Mouse (Mus musculus) heart, embryonic 12.5 days (tissue): ENCODE measurements at regions not wholly inside any gene's neighbourhood (a gene's known extent, or its start where the extent isn't known, plus 50 kb on each side); places are given as distances from the start of the nearest gene placed in this dataset.
"Not testable (repeated sequence)": the region's sequence is repeated elsewhere in the genome, so short reads cannot be mapped to it uniquely, and the experiment has no call there.

Experiments
- ATAC-seq: fragments of 200-750 bp; cut with Nextera tagmentation; 2 replicates; pipeline ENCODE4 v1.8.0; 2017; ENCODE audit warnings: moderate TSS enrichment, moderate library complexity; ENCODE audit not compliant: insufficient number of reproducible peaks, low FRiP score
- H3K27ac ChIP-seq: fragments of 300-500 bp; sonication (generic); 2 replicates; pipeline ENCODE4 v1.5.1; 2016; ENCODE audit warnings: mild to moderate bottlenecking, moderate library complexity; ENCODE audit not compliant: poor library complexity, severe bottlenecking
- H3K27me3 ChIP-seq: fragments of 300-500 bp; sonication (generic); replicated peaks from 2 replicates; pipeline ENCODE4 v1.6.1; 2016; ENCODE audit warnings: mild to moderate bottlenecking, moderate library complexity
- H3K36me3 ChIP-seq: fragments of 300-500 bp; sonication (generic); 2 replicates; pipeline ENCODE4 v1.6.1; 2016; ENCODE audit warnings: mild to moderate bottlenecking, moderate library complexity
- H3K4me1 ChIP-seq: fragments of 300-500 bp; sonication (generic); replicated peaks from 2 replicates; pipeline ENCODE4 v1.6.1; 2016; ENCODE audit warnings: mild to moderate bottlenecking
- H3K4me2 ChIP-seq: fragments of 300-500 bp; sonication (generic); 2 replicates; pipeline ENCODE4 v1.6.1; 2016; ENCODE audit warnings: mild to moderate bottlenecking, moderate library complexity
- H3K4me3 ChIP-seq: fragments of 300-500 bp; sonication (generic); 2 replicates; pipeline ENCODE4 v1.5.1; 2016; ENCODE audit warnings: mild to moderate bottlenecking
- H3K9ac ChIP-seq: fragments of 300-500 bp; sonication (generic); 2 replicates; pipeline ENCODE4 v1.6.1; 2016; ENCODE audit warnings: mild to moderate bottlenecking, moderate library complexity
- H3K9me3 ChIP-seq: fragments of 300-500 bp; sonication (generic); replicated peaks from 2 replicates; pipeline ENCODE4 v1.6.1; 2016; ENCODE audit warnings: mild to moderate bottlenecking, moderate library complexity
- WGBS: fragments of 180-500 bp; shearing (Covaris S2); methylation state at CpG from one replicate; pipeline ENCODE4 v1.1.7; 2016; 5-methylcytosine and 5-hydroxymethylcytosine counted together

GRCm38 (mm10) chr13:16490680-16491079 lies 479.0 kb downstream of the Inhba start:
- not testable (repeated sequence) for H3K9me3 ChIP-seq, H3K27ac ChIP-seq, H3K4me3 ChIP-seq, H3K27me3 ChIP-seq, H3K4me2 ChIP-seq, ATAC-seq, H3K4me1 ChIP-seq, H3K36me3 ChIP-seq, H3K9ac ChIP-seq
- WGBS = 37% methylated on average over 6 of the region's 6 CpGs

GRCm38 (mm10) chr13:16498052-16498451 lies 486.4 kb downstream of the Inhba start:
- no peak overlapping the region for H3K27ac ChIP-seq
- H3K4me3 ChIP-seq = no peak overlapping the region
- H3K36me3 ChIP-seq = no peaks in the 10 kb centered on the region
- H3K9me3 ChIP-seq = no peaks in the 10 kb centered on the region
- no peaks in the 10 kb centered on the region for H3K4me1 ChIP-seq
- no peak for ATAC-seq
- WGBS = 62% methylated on average over 1 of the region's 1 CpGs
- no peak overlapping the region for H3K9ac ChIP-seq
- no peak overlapping the region for H3K4me2 ChIP-seq
- H3K27me3 ChIP-seq = no peaks in the 10 kb centered on the region

GRCm38 (mm10) chr13:16512876-16513275 lies 501.2 kb downstream of the Inhba start:
- H3K4me3 ChIP-seq = no peak overlapping the region
- no peaks in the 10 kb centered on the region for H3K4me1 ChIP-seq
- no peaks in the 10 kb centered on the region for H3K27me3 ChIP-seq
- WGBS = 57% methylated on average over 4 of the region's 4 CpGs
- no peak overlapping the region for H3K27ac ChIP-seq
- no peak overlapping the region for H3K9ac ChIP-seq
- no peak overlapping the region for H3K4me2 ChIP-seq
- ATAC-seq = no peak
- H3K36me3 ChIP-seq = no peaks in the 10 kb centered on the region
- no peaks in the 10 kb centered on the region for H3K9me3 ChIP-seq

DNA sequence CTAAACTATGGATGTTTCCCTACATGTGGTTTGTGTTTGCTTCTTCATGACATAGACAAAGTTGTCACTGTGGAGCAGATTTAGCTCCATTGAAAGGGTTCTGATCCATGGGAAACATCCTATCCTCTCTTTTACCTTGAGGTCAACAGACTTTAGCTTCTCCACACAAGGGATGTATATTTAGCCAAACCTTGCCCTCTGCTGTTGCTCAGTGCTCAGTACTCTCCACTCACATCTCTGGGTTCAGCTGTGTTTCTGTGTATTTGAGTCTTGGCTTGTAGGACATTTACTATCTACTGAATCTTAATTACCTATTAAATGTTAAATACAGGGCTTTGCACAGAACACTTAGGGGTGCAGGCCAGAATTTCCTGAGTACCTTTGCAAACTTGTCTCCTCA lies 503.5 kb downstream of the Inhba start:
- Histone ChIP-seq H3K9ac (no peak overlapping the region), H3K27ac (no peak overlapping the region), H3K4me3 (no peak overlapping the region), H3K36me3 (no peaks in the 10 kb centered on the region), H3K4me2 (no peak overlapping the region), H3K27me3 (no peaks in the 10 kb centered on the region), H3K4me1 (no peaks in the 10 kb centered on the region), H3K9me3 (no peaks in the 10 kb centered on the region)
- ATAC-seq = no peak

GRCm38 (mm10) chr13:16529036-16529435 lies 517.4 kb downstream of the Inhba start:
- Histone ChIP-seq H3K36me3 (no peaks in the 10 kb centered on the region), H3K9me3 (no peaks in the 10 kb centered on the region), H3K4me1 (no peaks in the 10 kb centered on the region), H3K27me3 (no peaks in the 10 kb centered on the region), H3K27ac (no peak overlapping the region), H3K4me3 (no peak overlapping the region), H3K4me2 (no peak overlapping the region), H3K9ac (no peak overlapping the region)
- ATAC-seq = no peak
- 40% methylated on average over 5 of the region's 5 CpGs for WGBS

DNA sequence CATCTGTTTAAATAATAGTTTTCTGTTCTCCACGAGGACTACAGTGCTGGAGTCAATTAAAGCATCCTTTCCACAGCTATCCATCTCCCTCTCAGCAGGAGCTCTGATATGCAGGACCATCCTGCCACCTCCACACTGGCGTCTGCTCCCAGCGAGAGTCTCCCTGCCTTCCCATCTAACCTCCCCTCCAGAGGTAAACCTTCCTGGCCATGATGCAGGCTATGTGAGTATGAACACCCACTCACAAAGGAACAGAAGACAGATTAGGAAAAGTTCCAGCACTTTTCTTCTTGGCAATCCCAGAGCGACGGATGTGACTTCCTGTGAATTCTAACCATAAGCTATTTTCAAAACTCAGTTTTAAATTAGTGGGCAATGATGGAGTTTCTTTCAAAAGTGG lies 532.1 kb downstream of the Inhba start:
- H3K36me3 ChIP-seq = no peaks in the 10 kb centered on the region
- no peak overlapping the region for H3K4me3 ChIP-seq
- no peak overlapping the region for H3K4me2 ChIP-seq
- no peak overlapping the region for H3K9ac ChIP-seq
- no peaks in the 10 kb centered on the region for H3K4me1 ChIP-seq
- peaks cover 6% of the 10 kb centered on the region; the same call in 1 of the 2 replicates for H3K9me3 ChIP-seq
- H3K27me3 ChIP-seq = no peaks in the 10 kb centered on the region
- ATAC-seq = no peak
- 38% methylated on average over 5 of the region's 5 CpGs for WGBS
- H3K27ac ChIP-seq = no peak overlapping the region

DNA sequence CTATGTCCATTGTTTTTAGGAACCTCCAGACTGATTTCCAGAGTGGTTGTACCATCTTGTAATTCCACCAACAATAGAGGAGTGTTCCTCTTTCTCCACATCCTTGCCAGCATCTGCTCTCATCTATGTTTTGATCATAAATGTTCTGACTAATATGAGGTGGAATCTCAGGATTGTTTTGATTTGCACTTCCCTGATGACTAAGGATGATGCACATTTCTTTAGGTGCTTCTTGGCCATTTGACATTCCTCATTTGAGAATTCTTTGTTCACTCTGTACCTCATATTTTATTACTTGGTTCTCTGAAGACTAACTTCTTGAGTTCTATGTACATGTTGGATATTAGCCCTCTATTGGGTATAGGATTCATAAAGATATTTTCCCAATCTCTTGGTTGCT lies 538.4 kb downstream of the Inhba start:
- Histone ChIP-seq H3K4me2 (no peak overlapping the region), H3K9me3 (no peaks in the 10 kb centered on the region), H3K9ac (no peak overlapping the region), H3K27ac (no peak overlapping the region), H3K4me1 (no peaks in the 10 kb centered on the region), H3K4me3 (no peak overlapping the region), H3K27me3 (no peaks in the 10 kb centered on the region), H3K36me3 (no peaks in the 10 kb centered on the region)
- no peak for ATAC-seq

DNA sequence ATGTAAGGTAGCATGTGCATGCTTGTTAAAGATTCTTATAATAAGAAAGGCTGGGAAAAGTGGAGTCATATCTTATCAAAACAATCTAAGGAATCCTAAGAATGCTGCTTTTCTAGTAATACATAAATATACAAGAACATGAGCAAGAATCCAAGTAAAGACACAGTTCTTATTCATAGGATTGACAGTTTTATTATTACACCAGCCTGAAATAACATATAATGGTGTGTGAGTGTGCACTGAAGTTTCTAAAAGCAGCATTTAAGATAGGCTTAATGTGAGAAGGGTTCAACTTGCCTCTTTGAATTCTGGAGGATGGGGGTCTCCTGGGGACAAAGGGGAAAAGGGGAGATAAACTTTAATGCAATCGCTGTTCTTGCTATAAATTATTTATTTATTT lies 553.3 kb downstream of the Inhba start:
- H3K9ac ChIP-seq = no peak overlapping the region
- WGBS = 53% methylated on average over 1 of the region's 1 CpGs
- H3K27me3 ChIP-seq = no peaks in the 10 kb centered on the region
- no peaks in the 10 kb centered on the region for H3K36me3 ChIP-seq
- no peak for ATAC-seq
- no peak overlapping the region for H3K4me2 ChIP-seq
- no peaks in the 10 kb centered on the region for H3K4me1 ChIP-seq
- no peaks in the 10 kb centered on the region for H3K9me3 ChIP-seq
- H3K27ac ChIP-seq = no peak overlapping the region
- no peak overlapping the region for H3K4me3 ChIP-seq

- Histone ChIP-seq H3K9ac (no peak overlapping the region), H3K4me2 (no peak overlapping the region), H3K4me1 (no peaks in the 10 kb centered on the region), H3K4me3 (no peak overlapping the region), H3K27me3 (no peaks in the 10 kb centered on the region), H3K36me3 (no peaks in the 10 kb centered on the region), H3K27ac (no peak overlapping the region), H3K9me3 (no peaks in the 10 kb centered on the region)
- no peak for ATAC-seq
- 11% methylated on average over 4 of the region's 4 CpGs for WGBS
Measured at GRCm38 (mm10) chr13:16574069-16574468, 562.4 kb downstream of the Inhba start.

GRCm38 (mm10) chr13:16586286-16586685 lies 574.6 kb downstream of the Inhba start:
- Histone ChIP-seq H3K9me3 (no peaks in the 10 kb centered on the region), H3K27ac (no peak overlapping the region), H3K4me2 (no peak overlapping the region), H3K4me1 (no peaks in the 10 kb centered on the region), H3K4me3 (no peak overlapping the region), H3K9ac (no peak overlapping the region), H3K36me3 (no peaks in the 10 kb centered on the region), H3K27me3 (no peaks in the 10 kb centered on the region)
- no peak for ATAC-seq

DNA sequence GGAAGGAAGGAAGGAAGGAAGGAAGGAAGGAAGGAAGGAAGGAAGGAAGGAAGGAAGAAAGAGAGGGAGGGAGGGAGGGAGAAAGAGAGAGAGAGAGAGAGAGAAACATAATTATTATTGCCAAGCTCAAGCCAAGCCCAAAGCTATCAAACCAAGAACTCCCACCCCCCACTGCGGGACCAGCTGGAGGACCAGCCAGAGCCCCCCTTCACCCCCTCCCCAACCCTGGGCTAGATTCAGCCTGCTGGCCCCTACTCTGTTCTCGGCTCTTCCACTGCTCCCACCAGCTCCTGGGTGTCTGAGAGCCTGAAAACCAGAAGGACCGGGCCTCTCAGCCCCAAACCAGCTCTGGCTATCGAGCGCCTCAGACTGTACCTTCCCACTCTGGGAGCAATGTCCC lies 608.1 kb downstream of the Inhba start:
- Histone ChIP-seq H3K27me3 (no peaks in the 10 kb centered on the region), H3K4me2 (no peak overlapping the region), H3K36me3 (no peaks in the 10 kb centered on the region), H3K9ac (no peak overlapping the region), H3K4me1 (no peaks in the 10 kb centered on the region), H3K9me3 (no peaks in the 10 kb centered on the region; the same call in 1 of the 2 replicates), H3K27ac (no peak overlapping the region), H3K4me3 (no peak overlapping the region)
- WGBS = 84% methylated on average over 5 of the region's 5 CpGs
- no peak for ATAC-seq

DNA sequence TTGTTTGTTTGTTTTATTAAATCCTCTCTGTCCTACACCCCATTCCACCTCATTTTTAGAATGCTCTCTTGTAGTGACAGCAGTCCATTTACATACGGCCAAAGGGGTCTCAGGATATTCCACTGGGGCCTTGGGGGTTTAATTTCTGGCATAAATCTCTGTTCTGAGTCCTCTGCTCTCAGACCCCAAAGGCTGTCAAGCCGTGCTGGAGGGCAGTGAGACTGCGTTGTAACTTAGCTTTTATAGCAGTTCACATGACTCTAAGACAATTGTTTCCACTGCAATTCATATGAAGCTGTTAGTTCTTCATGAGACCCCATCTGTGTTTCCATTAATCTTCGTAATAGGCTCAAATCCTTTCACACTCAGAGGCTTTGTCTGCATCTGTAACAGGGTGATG lies 614.9 kb downstream of the Inhba start:
- Histone ChIP-seq H3K9me3 (no peaks in the 10 kb centered on the region; the same call in 1 of the 2 replicates), H3K27ac (no peak overlapping the region)

More for the DNA sequence above, 614.9 kb downstream of the Inhba start:
- H3K4me3 ChIP-seq = no peak overlapping the region
- H3K27me3 ChIP-seq = no peaks in the 10 kb centered on the region
- ATAC-seq = no peak
- H3K9ac ChIP-seq = no peak overlapping the region
- no peaks in the 10 kb centered on the region for H3K36me3 ChIP-seq
- H3K4me1 ChIP-seq = no peaks in the 10 kb centered on the region
- H3K4me2 ChIP-seq = no peak overlapping the region
- WGBS = 72% methylated on average over 4 of the region's 4 CpGs
